Mouse (Mus musculus): Measurements from ENCODE around the gene Plxna2. TPM values are rescaled to one million over a fixed set of nuclear protein-coding genes. Genes with fewer than 3 reads are reported as not detected.

Gene Plxna2
- total RNA-seq, 2 experiments from 2014 or later, result 26.6 to 29.7 TPM

DNA sequence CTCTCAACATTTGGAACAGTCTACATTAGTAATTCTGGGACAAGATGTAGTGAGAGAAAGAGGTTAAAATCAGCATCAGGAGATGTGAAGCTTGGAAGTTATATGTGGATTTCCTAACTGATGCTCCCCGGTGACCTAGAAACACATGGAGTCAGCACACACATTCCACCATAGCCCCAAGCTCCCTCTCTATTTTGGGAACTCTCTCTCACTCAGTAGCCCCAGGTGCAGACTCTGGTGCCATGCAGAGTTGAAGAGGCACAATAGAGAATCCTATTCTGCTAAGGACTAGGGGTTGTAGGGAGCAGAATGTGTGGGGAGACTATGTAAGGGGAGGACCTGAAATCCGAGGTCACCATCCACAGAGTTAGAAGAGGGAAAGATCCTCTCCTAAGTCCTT, 75.5 kb downstream of the Plxna2 start:
- no peak for DNase-seq
- intact Hi-C loops (cut with DNase I), result no loop called here

DNA sequence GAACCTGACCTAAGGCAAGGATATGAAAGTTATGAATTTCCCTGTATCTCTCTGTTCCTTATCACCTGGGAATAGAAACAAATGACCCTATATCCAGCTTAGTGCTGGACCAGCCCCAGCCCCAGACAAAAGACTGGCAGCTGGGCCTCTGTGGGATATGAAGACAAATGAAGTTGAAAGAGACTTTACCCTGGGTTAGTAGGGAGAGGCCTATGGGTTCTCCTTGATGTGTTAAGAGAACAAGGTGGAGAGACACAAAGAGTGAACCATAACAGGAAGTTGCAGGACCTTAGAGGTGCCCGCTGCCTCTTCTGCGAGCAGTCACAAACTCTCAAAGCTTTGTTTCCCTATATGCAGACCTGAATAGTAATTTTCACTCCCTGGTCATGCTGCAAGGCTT, 76.8 kb downstream of the Plxna2 start:
- no peak for DNase-seq
- intact Hi-C loops (cut with DNase I), result loop anchor here (5.0 kb wide), 1 partner anchor 33 kb away; no protein-coding TSS in a partner anchor

DNA sequence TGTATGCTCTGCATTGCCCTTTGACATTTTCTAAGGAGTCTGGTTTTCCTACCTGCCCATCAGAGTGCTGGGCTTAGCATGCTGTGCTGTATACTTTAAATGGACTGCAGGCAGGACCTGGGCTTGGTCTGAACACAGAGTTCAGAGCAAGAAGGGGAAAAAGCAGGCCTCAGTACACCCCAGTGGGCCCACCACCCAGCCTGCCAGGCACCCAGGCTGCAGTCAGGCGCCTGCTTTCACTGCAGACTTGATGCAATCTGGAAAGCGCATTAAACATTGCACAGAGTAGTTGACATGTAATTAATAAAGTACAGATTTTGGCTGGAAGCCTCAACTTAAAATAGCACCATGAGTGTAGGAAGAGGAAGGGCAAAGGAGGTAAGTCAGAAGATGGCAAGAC, 79.4 kb downstream of the Plxna2 start:
- intact Hi-C loops (cut with DNase I), result loop anchor here (2.0 to 5.0 kb wide), 2 partner anchors 17 to 35 kb away; no protein-coding TSS in a partner anchor
- no peak for DNase-seq

DNA sequence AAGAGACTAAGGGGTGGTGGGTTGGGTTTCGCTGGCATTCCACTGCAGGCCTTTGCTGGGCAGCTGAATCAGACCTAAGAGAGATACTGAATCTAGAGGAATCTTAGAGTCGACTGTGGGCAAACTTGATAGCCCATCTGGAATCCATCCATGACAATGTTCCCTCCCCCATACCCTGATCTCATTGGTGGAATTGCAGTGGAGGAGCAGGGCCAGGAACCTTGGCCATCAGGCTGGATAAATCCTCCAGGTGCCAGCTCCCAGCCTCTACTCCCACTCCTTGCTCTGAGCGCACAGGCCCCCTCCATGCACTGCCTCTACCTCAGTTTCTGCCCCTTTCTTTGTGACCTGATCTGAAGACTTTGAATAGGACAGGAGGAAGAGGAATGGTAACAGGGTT, 81.3 kb downstream of the Plxna2 start:
- DNase-seq, result no peak
- intact Hi-C loops (cut with DNase I), result loop anchor here (5.0 kb wide), 1 partner anchor 37 kb away; no protein-coding TSS in a partner anchor

DNA sequence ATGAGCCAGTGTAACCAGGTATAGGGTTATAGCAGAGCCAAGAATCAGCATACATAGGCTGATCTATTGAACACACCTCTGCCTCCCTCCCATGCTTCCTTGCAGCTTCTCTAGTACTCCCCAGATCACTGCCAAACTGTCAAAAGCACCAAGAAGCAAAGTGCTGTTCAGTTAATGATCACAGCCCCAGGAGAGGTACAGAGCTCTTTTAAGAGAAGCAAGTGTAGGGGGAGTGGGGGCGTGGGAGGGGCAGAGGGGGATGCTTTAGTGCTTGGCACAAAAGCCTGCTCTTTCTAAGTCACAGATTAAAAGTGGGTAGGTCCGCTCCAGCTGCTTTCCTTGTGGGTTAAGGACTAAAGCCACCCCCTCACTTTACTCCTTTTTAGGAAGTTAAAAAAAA, 85.2 kb downstream of the Plxna2 start:
- no peak for DNase-seq
- intact Hi-C loops (cut with DNase I), result no loop called here

DNA sequence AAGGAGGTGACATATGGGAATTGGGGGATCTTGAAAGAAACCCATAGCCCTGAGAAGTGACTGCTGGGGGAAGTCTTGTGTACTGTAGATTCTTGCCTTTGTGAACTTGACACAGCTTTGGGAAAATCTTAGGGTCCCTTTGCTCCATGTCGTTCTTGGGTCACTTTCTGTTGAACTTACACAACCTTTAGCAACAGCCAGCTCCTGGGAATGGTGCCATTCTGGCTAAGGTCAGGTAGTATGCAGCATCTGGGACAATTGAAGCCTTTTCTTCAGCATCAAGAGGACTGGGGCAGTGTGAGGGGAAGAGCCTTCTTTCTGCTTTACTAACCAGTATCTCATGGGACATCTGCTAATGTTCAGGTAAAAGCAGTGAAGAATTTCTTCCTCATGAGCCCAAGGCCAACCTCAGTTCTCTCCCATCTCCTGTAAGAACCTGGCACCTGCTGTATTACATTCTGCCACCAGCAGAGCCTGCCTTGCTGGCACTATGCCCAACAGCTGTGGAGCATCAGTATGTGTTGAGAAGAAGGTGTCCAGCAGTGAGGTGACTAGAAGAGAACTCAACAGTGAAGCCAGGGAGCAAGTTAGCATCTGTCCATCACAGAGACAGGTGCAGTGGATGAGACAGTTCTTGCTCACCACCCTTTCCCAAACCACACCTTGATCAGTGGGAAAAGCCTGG, 86.3 kb downstream of the Plxna2 start:
- DNase-seq, result peak in 1 of 2 experiments; percentile 28
- intact Hi-C loops (cut with DNase I), result no loop called here

DNA sequence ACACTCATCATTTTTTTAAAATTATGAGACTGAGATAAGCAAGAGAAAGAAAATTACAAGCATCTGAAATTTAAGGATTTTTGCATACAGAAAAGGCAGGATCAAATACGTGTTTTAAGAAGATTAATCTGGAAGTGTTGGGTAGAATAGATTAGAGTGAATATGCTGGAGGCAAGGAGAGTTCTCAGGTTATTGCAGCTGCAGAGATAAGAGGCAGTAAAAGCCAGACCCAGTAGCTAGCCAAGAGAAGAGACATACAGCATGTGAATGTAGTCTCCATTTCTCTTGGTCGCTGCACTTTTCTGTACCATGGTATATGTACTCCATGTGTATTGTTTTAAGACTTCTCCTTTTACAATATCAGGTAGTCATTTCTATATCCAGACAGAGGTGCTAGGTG, 88.5 kb downstream of the Plxna2 start:
- intact Hi-C loops (cut with DNase I), result no loop called here
- no peak for DNase-seq

DNA sequence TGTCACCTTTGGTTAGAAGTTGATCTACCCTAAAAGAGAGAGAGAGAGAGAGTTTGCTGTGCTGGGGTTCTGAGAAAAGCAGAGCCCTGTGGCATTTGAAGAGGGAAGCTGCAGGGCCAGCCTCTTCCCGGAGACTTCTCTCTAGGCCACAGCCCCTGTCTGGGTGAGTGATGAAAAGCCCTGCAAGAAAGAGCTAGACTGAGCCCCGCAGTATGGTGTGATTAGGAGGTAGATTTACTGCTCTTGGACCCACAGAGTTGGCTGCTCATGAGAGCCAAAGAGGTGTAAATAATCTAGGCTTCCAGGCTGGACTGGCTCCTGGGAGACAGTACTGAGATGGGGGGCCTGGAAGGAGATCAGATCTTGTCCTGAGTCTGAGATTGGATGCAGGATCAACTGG, 94.4 kb downstream of the Plxna2 start:
- intact Hi-C loops (cut with DNase I), result no loop called here
- no peak for DNase-seq

DNA sequence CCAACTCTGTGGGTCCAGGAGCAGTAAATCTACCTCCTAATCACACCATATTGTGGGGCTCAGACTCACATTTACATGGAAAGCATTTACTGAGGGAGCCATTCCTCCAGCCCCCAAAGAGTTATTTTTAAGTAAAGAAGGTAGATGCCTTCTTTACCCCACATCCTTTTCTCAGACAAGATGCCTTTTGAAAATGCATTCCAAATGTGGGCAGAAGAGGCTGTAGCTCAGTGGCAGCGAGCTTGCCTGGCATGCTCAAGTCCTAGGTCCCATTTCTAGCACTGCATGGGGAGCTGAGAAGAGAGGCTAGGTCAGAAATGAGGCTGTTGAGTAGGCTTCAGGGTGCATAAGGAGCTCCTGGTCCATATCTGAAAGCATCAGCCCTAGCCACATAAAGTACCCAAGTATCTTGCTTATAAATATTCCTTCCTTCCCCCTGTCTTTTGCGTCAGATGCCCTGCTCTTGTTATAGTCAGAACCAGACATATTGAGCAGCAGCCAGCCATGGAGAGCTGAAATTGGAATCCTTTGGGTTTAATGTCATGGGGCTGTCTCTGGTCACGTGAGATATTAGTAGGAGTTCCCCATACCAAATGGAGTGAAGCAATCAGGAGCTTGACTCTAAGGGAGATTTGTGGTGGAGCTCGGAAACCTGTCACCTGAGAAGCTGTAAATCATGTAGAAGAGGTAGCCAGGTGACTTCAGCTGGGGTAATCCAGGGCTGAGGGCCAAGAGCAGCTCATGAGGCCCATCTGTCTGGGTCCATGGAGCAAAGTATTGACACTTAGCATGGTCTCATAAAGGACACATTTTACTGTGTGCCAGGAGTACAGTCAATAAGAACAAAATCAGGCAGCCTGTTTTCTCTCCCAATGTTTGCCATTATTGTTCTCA, 96.4 kb downstream of the Plxna2 start:
- no peak for DNase-seq
- intact Hi-C loops (cut with DNase I), result no loop called here

DNA sequence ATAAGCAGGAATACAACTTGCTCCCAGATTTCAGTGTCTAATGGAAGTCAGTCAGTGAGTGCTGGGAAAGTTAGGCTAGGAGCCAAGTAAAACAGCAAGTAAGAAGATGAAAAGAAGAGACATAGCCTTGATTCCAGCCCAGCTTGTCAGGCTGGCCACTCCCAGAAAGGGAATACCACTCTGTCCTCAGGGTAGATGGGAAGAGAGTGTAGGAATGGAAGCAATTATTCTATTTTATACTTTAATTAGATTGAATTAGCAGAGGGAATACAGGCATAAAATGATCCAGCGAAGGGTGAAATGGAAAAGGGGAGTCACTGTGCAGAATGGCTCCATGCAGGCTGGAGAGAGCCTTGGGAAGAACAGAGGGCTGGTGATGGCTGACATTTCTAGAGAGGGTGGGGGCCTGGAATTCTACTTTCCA, 99.4 kb downstream of the Plxna2 start:
- no peak for DNase-seq
- intact Hi-C loops (cut with DNase I), result no loop called here

DNA sequence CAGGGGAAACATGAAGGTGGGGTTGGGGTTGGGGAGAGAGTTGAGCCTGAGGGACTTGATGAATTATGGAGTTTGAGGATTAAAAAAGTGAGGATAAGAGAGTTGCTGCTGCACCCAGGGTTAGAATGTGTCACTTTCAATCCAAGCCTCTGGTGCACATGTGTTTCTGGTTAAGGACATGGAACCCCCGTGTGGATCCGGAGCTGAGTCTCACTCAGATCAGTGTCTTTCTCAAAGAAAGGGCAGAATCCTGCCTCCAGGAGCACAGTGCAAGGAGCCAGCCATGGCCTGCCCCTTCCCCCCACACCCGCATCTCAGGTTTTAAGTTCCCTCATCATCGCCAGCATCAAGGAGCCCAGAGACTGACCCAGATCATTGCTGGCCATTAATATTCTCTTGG, 102.4 kb downstream of the Plxna2 start:
- DNase-seq, result no peak
- intact Hi-C loops (cut with DNase I), result loop anchor here (5.0 kb wide), 1 partner anchor 58 kb away; no protein-coding TSS in a partner anchor

DNA sequence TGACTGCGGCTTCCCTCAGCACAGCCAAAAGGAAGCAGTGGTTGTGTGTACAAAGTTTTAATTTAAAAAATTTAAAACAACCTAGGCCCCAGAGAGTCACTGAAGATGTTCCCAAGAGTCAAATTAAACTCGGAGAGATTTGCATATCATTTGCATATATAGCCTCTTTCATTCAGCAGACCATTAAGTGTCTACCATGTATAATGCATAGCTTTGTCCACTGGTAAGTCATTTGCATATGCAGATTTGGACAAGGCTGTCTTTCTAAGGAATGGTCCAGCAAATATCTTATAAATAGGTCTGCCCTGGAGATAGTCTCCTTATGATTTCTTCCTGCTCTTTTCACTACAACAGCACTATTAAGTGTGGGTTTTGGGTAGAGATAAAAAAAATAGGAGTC, 103.2 kb downstream of the Plxna2 start:
- intact Hi-C loops (cut with DNase I), result loop anchor here (5.0 kb wide), 1 partner anchor 59 kb away; no protein-coding TSS in a partner anchor
- no peak for DNase-seq

DNA sequence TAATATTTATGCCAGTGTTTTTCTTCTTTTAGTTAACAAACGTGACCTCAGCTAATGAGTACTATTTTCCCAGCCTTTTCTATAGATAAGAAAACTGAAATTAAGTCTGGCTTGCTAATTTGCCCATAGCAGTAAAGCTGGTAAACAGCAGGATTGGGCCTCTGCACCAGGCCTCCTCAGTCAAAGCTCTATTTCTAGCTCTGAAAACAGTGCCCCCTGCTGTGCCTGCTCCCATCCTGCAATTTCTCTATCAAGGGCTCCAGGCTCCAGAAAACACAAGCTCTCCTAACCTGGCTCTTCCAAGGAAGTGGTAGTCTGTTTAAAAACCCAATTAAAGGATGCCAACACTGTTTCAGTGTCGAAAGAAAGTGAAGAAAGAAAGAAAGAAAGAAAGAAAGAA, 104.3 kb downstream of the Plxna2 start:
- intact Hi-C loops (cut with DNase I), result loop anchor here (1.0 to 5.0 kb wide), 3 partner anchors 60 to 460 kb away; no protein-coding TSS in a partner anchor
- DNase-seq, result peak; percentile 75 to 82

DNA sequence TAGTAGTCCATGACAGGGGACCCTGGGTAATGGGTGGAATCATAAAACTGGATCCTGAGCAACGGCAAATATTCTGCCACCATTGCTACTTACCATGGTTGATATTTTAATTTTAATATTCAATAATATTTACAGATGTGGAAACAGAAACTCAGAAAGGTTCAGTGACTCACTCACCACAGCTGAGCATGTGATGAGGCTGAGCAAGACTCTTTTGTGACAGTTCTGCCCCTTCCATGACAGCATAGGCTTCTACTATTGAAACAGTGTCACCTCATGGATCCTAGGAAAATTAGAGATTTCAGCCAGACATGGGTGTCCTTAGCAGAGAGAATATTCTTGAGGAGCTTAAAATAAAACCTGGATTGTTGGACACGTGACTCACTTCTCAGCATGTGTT, 116.8 kb downstream of the Plxna2 start:
- intact Hi-C loops (cut with DNase I), result no loop called here
- DNase-seq, result no peak

DNA sequence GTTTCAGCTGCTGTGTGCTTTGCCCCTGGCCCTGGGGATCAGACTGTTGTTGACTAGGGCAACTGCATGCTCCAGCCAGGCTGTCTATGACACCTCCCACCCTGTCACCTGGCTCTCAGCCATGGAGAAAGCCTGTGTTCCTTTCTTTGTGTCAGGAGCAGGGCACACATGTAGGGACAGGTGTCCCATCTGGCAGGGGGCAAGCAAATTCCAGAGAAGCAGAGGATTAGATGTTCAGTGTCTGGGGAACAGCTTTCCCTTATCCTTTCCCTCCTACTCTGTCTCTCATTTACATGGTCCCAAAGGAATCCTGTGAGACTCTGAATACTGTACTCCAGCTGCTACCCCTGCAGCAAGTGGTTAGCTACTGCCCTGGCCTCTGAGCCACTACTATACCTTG, 121.9 kb downstream of the Plxna2 start:
- intact Hi-C loops (cut with DNase I), result no loop called here

DNA sequence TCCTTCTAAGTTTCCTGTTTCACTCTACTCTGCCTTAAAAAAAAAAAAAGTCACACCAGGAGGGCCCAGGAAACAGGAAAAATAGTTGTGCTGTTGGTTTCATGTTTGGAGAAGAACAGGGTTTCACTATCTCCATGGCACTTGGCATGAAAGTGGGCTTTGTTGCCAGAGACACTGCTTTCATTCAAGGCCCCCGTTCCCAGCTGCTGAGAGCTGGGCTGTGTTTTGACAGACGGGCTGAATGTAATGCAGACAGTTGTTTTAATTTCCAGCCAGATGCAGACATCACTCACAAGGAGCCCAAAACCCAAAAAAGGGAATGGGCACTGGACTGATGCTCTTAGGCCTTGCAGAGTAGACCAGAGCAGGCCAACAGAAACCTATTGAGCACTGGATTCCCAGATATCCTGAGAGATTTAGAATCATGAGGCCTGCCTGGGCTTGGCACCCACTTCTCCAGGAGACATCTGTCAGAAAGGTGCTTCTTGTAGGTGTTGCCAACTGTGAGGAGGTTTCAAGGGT, 124.9 kb downstream of the Plxna2 start:
- intact Hi-C loops (cut with DNase I), result no loop called here
- DNase-seq, result no peak

More for the DNA sequence above, 121.9 kb downstream of the Plxna2 start:
- DNase-seq, result peak; percentile 25 to 45

DNA sequence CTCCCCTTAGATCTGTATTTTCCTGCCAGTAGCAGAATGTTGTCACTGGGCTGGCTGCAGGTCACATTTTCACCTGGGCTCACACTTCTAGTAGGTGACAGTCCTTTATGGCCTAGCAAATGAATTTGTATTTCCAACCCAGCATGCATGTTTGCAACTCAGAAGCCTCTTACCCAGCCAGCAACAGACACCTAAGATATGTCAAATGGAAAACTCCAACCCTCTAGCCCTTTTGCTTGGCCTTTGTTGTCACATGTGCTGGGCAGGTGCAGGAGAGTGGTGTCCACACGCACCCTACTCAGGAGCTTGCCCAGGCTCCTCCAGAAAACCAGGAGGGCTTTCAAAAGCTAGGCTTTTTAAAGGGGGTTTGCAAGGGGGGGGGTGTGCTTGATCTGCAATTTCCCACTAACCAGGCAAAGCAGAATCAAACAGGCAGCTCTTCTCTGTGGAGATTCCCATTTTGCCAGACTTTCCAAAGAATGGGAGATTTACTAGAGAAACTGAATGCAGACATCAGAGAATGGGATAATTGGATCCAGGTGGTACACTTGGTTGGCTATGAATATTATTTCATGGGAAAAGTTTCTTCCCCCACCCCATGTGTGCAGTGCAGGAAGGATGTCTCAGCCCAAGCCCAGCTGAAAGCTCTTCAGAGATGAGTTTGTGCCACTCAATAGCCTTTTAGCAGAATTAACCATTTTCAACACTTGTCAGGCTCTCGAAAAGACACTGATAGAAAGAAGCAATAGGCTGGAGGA, 127.3 kb downstream of the Plxna2 start:
- intact Hi-C loops (cut with DNase I), result no loop called here

DNA sequence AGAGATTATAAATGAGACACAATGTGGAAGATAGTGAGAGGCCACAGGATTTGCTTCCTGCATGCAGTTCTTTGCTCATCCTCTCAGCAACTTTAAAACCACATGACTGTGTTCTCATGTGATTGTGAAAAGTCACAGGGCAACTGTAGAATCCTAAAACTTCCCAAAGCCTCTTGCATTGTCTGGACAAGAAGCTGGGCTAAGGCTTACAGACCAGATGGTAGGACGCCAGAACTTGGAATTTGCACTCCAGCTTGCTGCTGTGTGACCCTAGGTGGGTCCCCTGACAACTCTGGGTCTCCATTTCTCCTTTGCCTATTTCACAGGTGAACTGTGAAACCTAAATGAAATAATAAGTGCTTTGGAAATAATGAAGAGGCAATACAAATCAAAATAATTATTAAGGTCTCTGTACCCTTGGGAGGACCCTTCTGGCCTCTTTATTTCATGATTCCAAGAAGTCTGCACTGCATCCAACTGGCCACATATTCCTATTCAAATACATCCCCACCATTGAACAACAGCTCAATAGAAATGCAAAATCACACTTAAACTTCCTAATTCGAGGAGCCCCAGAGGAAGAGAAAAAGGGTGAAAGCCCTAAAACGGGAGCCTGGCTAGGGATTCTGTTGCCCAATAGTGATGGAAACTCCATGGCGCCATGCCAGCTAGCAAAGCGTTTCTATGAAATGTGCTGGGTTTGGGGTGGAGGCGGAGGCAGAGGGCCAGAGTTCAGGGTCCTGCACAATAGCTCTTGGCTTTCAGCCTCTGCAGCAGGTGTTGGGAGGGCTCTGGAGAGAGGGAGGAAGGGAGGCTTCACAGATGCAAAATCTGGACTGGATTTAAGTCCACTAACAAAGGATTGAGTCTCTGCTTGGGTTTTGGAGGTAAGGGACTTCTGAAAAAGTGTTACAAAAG, 128.6 kb downstream of the Plxna2 start:
- peak; percentile 82 to 88 for DNase-seq
- intact Hi-C loops (cut with DNase I), result no loop called here

More for the DNA sequence above, 127.3 kb downstream of the Plxna2 start:
- DNase-seq, result no peak

DNA sequence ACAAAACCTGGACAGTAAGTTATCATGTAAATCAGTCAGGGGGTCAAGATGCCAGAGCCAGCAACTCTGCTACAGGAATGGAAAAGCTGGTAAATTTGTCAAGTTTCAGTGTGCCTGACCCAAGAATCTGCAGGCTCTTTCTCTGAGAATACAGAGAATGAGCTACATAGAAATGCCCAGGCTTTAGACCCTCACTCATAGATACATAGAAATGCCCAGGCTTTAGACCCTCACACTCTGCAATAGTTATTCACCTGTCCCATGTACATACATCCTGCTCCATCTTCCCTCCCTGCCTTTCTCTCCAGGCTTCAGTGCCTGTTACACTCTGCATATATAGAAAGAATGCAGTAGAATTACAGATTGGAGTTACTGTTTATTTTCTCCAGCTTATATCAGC, 129.2 kb downstream of the Plxna2 start:
- intact Hi-C loops (cut with DNase I), result no loop called here
- DNase-seq, result no peak
